Mouse (Mus musculus): ENCODE data around the gene Ank.

Ank gene

GRCm38 (mm10) chr15:27536771-27537170 lies 70.3 kb downstream of the Ank start:
- DNase-seq (ENCODE audit: inconsistent age in 2 of 2, low spot score in 1 of 2), result peak in 1 of 2 experiments; percentile 63

- peak in 1 of 2 experiments; percentile 44 for DNase-seq (ENCODE audit: inconsistent age in 2 of 2, low spot score in 1 of 2)
These were observed 71.2 kb downstream of the Ank start for GRCm38 (mm10) chr15:27537519-27538223.

- DNase-seq (ENCODE audit: inconsistent age in 2 of 2, low spot score in 1 of 2), result peak; percentile 38 to 66
These were observed 73.3 kb downstream of the Ank start for GRCm38 (mm10) chr15:27539745-27540144.

- DNase-seq (ENCODE audit: inconsistent age in 2 of 2, low spot score in 1 of 2), result no peak
These were observed 78.7 kb downstream of the Ank start for GRCm38 (mm10) chr15:27545203-27545602.

GRCm38 (mm10) chr15:27548110-27548509 lies 81.6 kb downstream of the Ank start:
- no peak for DNase-seq (ENCODE audit: inconsistent age in 2 of 2, low spot score in 1 of 2)

GRCm38 (mm10) chr15:27549071-27549470 lies 82.6 kb downstream of the Ank start:
- no peak for DNase-seq (ENCODE audit: inconsistent age in 2 of 2, low spot score in 1 of 2)

GRCm38 (mm10) chr15:27549878-27550277 lies 83.4 kb downstream of the Ank start:
- no peak for DNase-seq (ENCODE audit: inconsistent age in 2 of 2, low spot score in 1 of 2)

GRCm38 (mm10) chr15:27550358-27550992 lies 84.0 kb downstream of the Ank start:
- no peak for DNase-seq (ENCODE audit: inconsistent age in 2 of 2, low spot score in 1 of 2)

GRCm38 (mm10) chr15:27551117-27552114 lies 84.9 kb downstream of the Ank start:
- DNase-seq (ENCODE audit: inconsistent age in 2 of 2, low spot score in 1 of 2), result no peak

- no peak for DNase-seq (ENCODE audit: inconsistent age in 2 of 2, low spot score in 1 of 2)
These were observed 85.7 kb downstream of the Ank start for GRCm38 (mm10) chr15:27552129-27552700.

GRCm38 (mm10) chr15:27553554-27553953 lies 87.1 kb downstream of the Ank start:
- DNase-seq (ENCODE audit: inconsistent age in 2 of 2, low spot score in 1 of 2), result no peak

- DNase-seq (ENCODE audit: inconsistent age in 2 of 2, low spot score in 1 of 2), result no peak
These were observed 92.1 kb downstream of the Ank start for GRCm38 (mm10) chr15:27558456-27559147.

GRCm38 (mm10) chr15:27560315-27560714 lies 93.8 kb downstream of the Ank start:
- DNase-seq (ENCODE audit: inconsistent age in 2 of 2, low spot score in 1 of 2), result no peak

GRCm38 (mm10) chr15:27564106-27565100 lies 97.9 kb downstream of the Ank start:
- peak in 1 of 2 experiments; percentile 51 for DNase-seq (ENCODE audit: inconsistent age in 2 of 2, low spot score in 1 of 2)

- no peak for DNase-seq (ENCODE audit: inconsistent age in 2 of 2, low spot score in 1 of 2)
These were observed 99.2 kb downstream of the Ank start for GRCm38 (mm10) chr15:27565626-27566185.

GRCm38 (mm10) chr15:27567356-27567755 lies 100.9 kb downstream of the Ank start:
- no peak for DNase-seq (ENCODE audit: inconsistent age in 2 of 2, low spot score in 1 of 2)

GRCm38 (mm10) chr15:27568371-27568770 lies 101.9 kb downstream of the Ank start:
- no peak for DNase-seq (ENCODE audit: inconsistent age in 2 of 2, low spot score in 1 of 2)

GRCm38 (mm10) chr15:27569924-27570323 lies 103.4 kb downstream of the Ank start:
- DNase-seq (ENCODE audit: inconsistent age in 2 of 2, low spot score in 1 of 2), result peak in 1 of 2 experiments; percentile 73

- DNase-seq (ENCODE audit: inconsistent age in 2 of 2, low spot score in 1 of 2), result no peak
These were observed 103.9 kb downstream of the Ank start for GRCm38 (mm10) chr15:27570385-27570784.

All from adrenal gland, adult (tissue).